Mouse (Mus musculus): ENCODE data around the gene Adm. TPM values are rescaled to one million over a fixed set of nuclear protein-coding genes. Genes with fewer than 3 reads are reported as not detected.

Gene Adm
- polyA plus RNA-seq, 1 experiment from 2014 or later, result 2.2 TPM

DNA sequence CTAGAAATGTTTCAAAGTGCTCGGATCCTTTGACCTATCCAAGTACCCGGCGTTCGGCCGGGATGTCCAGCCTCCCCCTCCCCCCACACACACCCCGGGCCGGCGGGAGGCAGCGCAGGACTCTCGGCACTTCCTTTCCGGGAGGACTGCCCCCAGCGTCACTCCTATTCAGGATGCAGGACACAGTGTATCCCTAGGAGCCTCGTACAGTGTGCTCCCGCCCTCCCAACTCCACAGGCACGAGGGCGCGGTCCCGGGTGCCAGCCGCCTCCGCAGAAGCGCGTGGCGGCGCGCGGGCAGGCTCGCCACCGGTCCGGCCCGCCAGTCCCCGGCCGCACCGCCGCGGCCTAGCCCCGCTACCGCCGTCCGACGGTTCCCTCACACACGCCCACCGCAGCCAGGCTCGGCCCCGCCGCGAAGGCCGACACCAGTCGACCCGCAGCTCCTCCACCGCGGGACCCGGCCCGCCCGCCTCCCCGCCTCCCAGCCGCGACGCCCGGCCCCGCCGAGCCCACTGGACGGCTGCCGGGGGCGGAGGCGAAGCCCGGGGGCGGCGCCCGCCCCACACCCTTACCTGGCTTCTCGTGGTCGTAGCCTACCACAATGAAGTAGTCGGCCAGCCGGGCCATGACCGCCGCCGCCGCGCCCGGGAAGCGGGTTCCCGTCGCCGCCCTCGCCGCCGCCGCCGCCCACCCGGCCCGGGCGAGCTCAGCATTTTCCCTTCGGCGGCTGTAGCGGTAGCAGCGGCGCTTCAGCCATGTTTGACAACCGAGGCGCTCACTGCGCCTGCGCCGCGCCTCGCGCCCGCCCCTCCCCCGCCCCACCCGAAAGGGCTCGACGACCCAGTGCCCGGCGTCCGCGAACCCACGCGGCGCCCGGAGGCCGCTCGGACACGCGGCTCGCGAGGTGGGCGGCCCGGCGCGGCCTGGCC, 13.1 kb upstream of the Adm start, which contains the start of gene Sbf2:
TSS of gene Sbf2 (minus strand) at position 790 of the 931 bp plus-strand sequence.
- Histone ChIP-seq H3K36me3 (replicated peaks) (no peaks in the 10 kb centered on the region), H3K4me2 (peak within 1 kb of the TSS; percentile 71), H3K4me1 (replicated peaks) (peaks cover 17% of the 10 kb centered on the region), H3K4me3 (replicated peaks) (peak within 1 kb of the TSS; percentile 63), H3K9me3 (replicated peaks) (no peaks in the 10 kb centered on the region), H3K27me3 (peaks cover 80% of the 10 kb centered on the region), H3K27ac (replicated peaks) (peak within 1 kb of the TSS; percentile 89), H3K9ac (peak within 1 kb of the TSS; percentile 50)
- peak; percentile 81 for ATAC-seq (ENCODE audit: insufficient read depth)
- under 1% methylated on average over 121 of the region's 127 CpGs for WGBS (ENCODE audit: insufficient replicate concordance)

DNA sequence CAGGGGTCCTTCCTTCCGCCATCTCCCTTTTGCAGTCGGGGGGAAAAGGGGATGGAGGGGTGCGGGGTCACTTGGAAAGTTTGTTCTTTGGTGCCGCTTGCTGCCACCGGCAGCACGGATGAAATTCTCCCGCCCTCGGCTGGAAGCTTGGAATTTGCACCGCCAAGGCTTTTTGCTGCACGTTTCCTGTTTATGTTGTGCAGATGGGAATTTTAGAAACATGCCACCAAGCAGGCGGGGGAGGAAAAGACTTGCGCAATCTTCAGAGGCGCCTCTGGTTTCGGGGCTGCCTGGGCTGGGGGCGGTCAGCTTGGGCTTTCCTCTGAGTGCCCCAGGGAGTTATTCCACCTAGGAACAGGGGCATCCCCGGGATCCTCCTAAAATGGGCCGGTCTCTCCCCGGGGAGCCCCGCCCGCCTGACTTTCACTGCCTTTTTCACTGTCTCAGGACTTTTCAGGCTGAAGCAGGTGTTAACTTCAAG, 12.3 kb upstream of the Adm start:
- no peaks in the 10 kb centered on the region for H3K36me3 ChIP-seq (replicated peaks)
- H3K27me3 ChIP-seq, result peaks cover 88% of the 10 kb centered on the region
- H3K4me3 ChIP-seq (replicated peaks), result peak overlapping the region; percentile 63
- H3K27ac ChIP-seq (replicated peaks), result peak overlapping the region; percentile 89
- H3K9ac ChIP-seq, result peak overlapping the region; percentile 50
- peak overlapping the region; percentile 71 for H3K4me2 ChIP-seq
- H3K9me3 ChIP-seq (replicated peaks), result no peaks in the 10 kb centered on the region
- WGBS (ENCODE audit: insufficient replicate concordance), result 2% methylated on average over 20 of the region's 20 CpGs
- ATAC-seq (ENCODE audit: insufficient read depth), result peak; percentile 35; the same call in 1 of the 2 replicates
- H3K4me1 ChIP-seq (replicated peaks), result peaks cover 19% of the 10 kb centered on the region

DNA sequence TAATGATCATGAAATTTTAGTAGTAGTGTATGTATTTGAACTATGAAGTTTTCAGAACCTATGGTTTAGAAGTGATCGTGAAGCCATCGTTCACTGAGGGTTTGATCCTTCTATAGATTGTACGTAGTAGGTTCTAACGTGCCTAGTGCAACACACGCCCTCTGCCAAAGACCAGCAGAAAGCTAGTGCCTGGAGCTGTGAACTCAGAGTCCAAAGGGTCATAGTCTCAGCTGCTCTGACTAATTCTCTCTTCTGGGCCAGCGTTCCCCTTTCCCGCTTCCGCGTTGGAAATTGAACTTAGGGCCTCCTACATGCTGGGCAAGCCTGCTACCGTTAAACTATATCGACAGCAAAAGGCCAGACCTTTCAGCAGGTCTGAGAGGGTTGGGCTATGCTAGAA, 11.7 kb upstream of the Adm start:
- ATAC-seq (ENCODE audit: insufficient read depth), result peak; percentile 43
- peak overlapping the region; percentile 89 for H3K27ac ChIP-seq (replicated peaks)
- peak overlapping the region; percentile 71; the same call in 1 of the 2 replicates for H3K4me2 ChIP-seq
- H3K9ac ChIP-seq, result no peak overlapping the region
- no peaks in the 10 kb centered on the region for H3K9me3 ChIP-seq (replicated peaks)
- peaks cover 92% of the 10 kb centered on the region for H3K27me3 ChIP-seq
- peaks cover 19% of the 10 kb centered on the region for H3K4me1 ChIP-seq (replicated peaks)
- H3K36me3 ChIP-seq (replicated peaks), result no peaks in the 10 kb centered on the region
- WGBS (ENCODE audit: insufficient replicate concordance), result 4% methylated on average over 11 of the region's 11 CpGs
- H3K4me3 ChIP-seq (replicated peaks), result peak overlapping the region; percentile 63; the same call in 1 of the 2 replicates

- H3K9me3 ChIP-seq (replicated peaks), result no peaks in the 10 kb centered on the region
- no peak overlapping the region for H3K4me2 ChIP-seq
- no peak overlapping the region for H3K4me3 ChIP-seq (replicated peaks)
- peaks cover 19% of the 10 kb centered on the region; the same call in 1 of the 2 replicates for H3K4me1 ChIP-seq (replicated peaks)
- H3K27me3 ChIP-seq, result peaks cover 84% of the 10 kb centered on the region
- 4% methylated on average over 9 of the region's 9 CpGs for WGBS (ENCODE audit: insufficient replicate concordance)
- H3K9ac ChIP-seq, result no peak overlapping the region
- H3K36me3 ChIP-seq (replicated peaks), result no peaks in the 10 kb centered on the region
- H3K27ac ChIP-seq (replicated peaks), result no peak overlapping the region
- no peak for ATAC-seq (ENCODE audit: insufficient read depth)
Observed at GRCm38 (mm10) chr7:110619086-110619611, 8.3 kb upstream of the Adm start.

DNA sequence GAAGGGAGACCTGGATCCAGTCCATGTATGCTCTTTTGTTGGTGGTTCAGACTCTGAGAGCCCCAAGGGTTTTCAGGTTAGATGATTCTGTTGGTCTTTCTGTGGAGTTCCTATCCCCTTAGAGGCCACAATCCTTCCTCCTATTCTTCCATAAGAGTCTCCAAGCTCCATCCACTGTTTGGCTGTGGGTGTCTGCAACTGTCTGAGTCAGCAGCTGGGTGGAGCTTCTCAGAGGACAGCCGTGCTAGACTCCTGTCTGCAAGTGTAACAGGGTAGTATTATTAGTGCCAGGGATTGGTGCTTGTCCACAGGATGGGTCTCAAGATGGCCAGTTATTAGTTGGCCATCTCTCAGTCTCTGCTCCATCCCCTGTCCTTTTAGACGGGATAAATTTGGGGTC, 3.4 kb upstream of the Adm start:
- H3K4me3 ChIP-seq (replicated peaks), result no peak overlapping the region
- peaks cover 22% of the 10 kb centered on the region for H3K4me1 ChIP-seq (replicated peaks)
- no peak for ATAC-seq (ENCODE audit: insufficient read depth)
- H3K27me3 ChIP-seq, result peaks cover 86% of the 10 kb centered on the region
- no peak overlapping the region for H3K4me2 ChIP-seq
- no peak overlapping the region for H3K27ac ChIP-seq (replicated peaks)
- no peaks in the 10 kb centered on the region for H3K9me3 ChIP-seq (replicated peaks)
- H3K9ac ChIP-seq, result no peak overlapping the region
- no peaks in the 10 kb centered on the region for H3K36me3 ChIP-seq (replicated peaks)
- 19% methylated on average over 2 of the region's 2 CpGs for WGBS (ENCODE audit: insufficient replicate concordance)

GRCm38 (mm10) chr7:110624961-110625360, 2.5 kb upstream of the Adm start:
- Histone ChIP-seq H3K27me3 (peaks cover 86% of the 10 kb centered on the region), H3K4me3 (replicated peaks) (no peak overlapping the region), H3K9me3 (replicated peaks) (no peaks in the 10 kb centered on the region), H3K36me3 (replicated peaks) (no peaks in the 10 kb centered on the region), H3K27ac (replicated peaks) (no peak overlapping the region), H3K4me1 (replicated peaks) (peaks cover 16% of the 10 kb centered on the region), H3K4me2 (no peak overlapping the region), H3K9ac (no peak overlapping the region)
- 67% methylated on average over 13 of the region's 13 CpGs for WGBS (ENCODE audit: insufficient replicate concordance)
- no peak for ATAC-seq (ENCODE audit: insufficient read depth)

- Histone ChIP-seq H3K9me3 (replicated peaks) (no peaks in the 10 kb centered on the region), H3K36me3 (replicated peaks) (no peaks in the 10 kb centered on the region), H3K9ac (no peak overlapping the region), H3K4me1 (replicated peaks) (peaks cover 16% of the 10 kb centered on the region), H3K4me2 (peak overlapping the region; percentile 64), H3K4me3 (replicated peaks) (0 out of 2 replicates have a peak overlapping the region, but pooled peaks have one; percentile 16), H3K27me3 (peaks cover 86% of the 10 kb centered on the region), H3K27ac (replicated peaks) (no peak overlapping the region)
- ATAC-seq (ENCODE audit: insufficient read depth), result 0 out of 2 replicates have a peak, but pooled peaks have one; percentile 14
- 40% methylated on average over 10 of the region's 10 CpGs for WGBS (ENCODE audit: insufficient replicate concordance)
Observed at GRCm38 (mm10) chr7:110625489-110625888, 2.0 kb upstream of the Adm start.

- H3K4me1 ChIP-seq (replicated peaks), result peaks cover 16% of the 10 kb centered on the region
- H3K9ac ChIP-seq, result no peak overlapping the region
- H3K4me2 ChIP-seq, result peak overlapping the region; percentile 64
- H3K4me3 ChIP-seq (replicated peaks), result peak overlapping the region; percentile 16
- no peaks in the 10 kb centered on the region for H3K9me3 ChIP-seq (replicated peaks)
- 3% methylated on average over 28 of the region's 28 CpGs for WGBS (ENCODE audit: insufficient replicate concordance)
- peaks cover 90% of the 10 kb centered on the region for H3K27me3 ChIP-seq
- H3K36me3 ChIP-seq (replicated peaks), result no peaks in the 10 kb centered on the region
- no peak for ATAC-seq (ENCODE audit: insufficient read depth)
- no peak overlapping the region for H3K27ac ChIP-seq (replicated peaks)
Observed at GRCm38 (mm10) chr7:110626186-110627098, 1.0 kb upstream of the Adm start.

DNA sequence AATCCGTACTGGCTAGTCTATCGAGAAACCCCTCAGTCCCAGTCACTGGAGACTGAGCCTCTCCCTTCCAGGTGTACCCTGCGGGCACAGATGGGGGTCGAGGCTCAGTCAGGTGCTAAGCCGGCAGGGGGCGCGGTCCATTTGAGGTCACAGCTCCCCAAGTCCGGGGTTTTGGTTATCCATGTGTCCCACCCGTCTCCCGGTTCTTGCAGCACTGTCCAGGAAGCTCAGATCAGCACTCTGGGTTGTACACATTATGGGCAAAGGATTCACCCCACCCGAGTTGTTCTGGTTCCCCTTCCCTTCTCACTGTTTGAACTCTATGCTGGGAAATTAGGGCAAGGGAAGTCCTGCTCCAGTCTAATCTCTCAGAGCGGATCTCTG, 370 bp upstream of the Adm start:
- Histone ChIP-seq H3K4me3 (replicated peaks) (peak overlapping the region; percentile 43), H3K9ac (no peak overlapping the region), H3K27me3 (peaks cover 95% of the 10 kb centered on the region), H3K27ac (replicated peaks) (no peak overlapping the region), H3K4me2 (peak overlapping the region; percentile 64), H3K9me3 (replicated peaks) (no peaks in the 10 kb centered on the region), H3K36me3 (replicated peaks) (no peaks in the 10 kb centered on the region), H3K4me1 (replicated peaks) (peaks cover 16% of the 10 kb centered on the region)
- WGBS (ENCODE audit: insufficient replicate concordance), result 1% methylated on average over 12 of the region's 12 CpGs
- ATAC-seq (ENCODE audit: insufficient read depth), result no peak

- peaks cover 16% of the 10 kb centered on the region for H3K4me1 ChIP-seq (replicated peaks)
- H3K27me3 ChIP-seq, result peaks cover 93% of the 10 kb centered on the region
- no peak for ATAC-seq (ENCODE audit: insufficient read depth)
- H3K4me2 ChIP-seq, result peak overlapping the region; percentile 64
- peak overlapping the region; percentile 43 for H3K4me3 ChIP-seq (replicated peaks)
- H3K9ac ChIP-seq, result no peak overlapping the region; the same call in 1 of the 2 replicates
- H3K9me3 ChIP-seq (replicated peaks), result no peaks in the 10 kb centered on the region
- WGBS (ENCODE audit: insufficient replicate concordance), result 2% methylated on average over 11 of the region's 11 CpGs
- no peaks in the 10 kb centered on the region for H3K36me3 ChIP-seq (replicated peaks)
- H3K27ac ChIP-seq (replicated peaks), result no peak overlapping the region
Observed at GRCm38 (mm10) chr7:110628273-110628600, 776 bp downstream of the Adm start.

Data from liver, embryonic 15.5 days (tissue).